Mouse (Mus musculus) telencephalon, adult 2 months (tissue): ENCODE results near the gene 1700030K09Rik.

ENCODE experiments used
- DNase-seq: peaks from one replicate; pipeline ENCODE4 v3.0.0-alpha.2; 2011; ENCODE audit warnings: low read depth, low spot score

The 1700030K09Rik gene

DNA sequence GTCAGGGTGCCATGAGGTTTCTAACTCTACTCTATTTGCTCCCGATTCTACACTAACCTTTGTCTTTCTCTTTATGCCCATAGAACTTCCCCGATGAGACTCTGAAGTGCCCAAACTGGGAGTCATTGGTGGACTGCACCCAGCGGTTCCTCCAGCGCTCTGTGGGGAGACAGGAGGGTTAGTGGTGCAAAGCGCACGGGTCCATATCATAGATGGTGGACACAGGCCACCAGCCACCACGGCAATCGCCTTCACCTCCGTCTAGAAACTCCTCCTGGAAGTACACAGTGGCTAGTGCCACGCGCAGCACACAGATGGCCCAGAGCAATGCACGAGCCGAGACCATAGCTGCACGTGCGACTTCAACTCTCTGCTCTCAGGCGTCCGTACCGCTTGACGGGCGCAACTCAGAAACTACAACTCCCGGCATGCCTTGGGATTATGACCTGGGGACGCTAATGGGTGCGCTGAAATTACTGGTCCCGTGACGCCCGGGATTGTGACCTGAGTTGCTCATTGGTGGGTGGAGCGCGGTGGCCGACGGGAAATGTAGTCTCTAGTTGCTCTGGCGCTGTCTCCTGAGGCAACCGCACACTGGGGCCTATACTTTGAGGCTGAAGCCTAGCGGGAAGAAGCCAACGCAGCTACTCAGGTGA lies at the start of gene 1700030K09Rik, which contains the start of gene Calr3:
Gene 1700030K09Rik, plus strand, starts transcription at position 543 of the 656 bp plus-strand sequence.
Gene Calr3, minus strand, starts transcription at position 533 of the 656 bp plus-strand sequence.
- DNase-seq: peak; percentile 98

DNA sequence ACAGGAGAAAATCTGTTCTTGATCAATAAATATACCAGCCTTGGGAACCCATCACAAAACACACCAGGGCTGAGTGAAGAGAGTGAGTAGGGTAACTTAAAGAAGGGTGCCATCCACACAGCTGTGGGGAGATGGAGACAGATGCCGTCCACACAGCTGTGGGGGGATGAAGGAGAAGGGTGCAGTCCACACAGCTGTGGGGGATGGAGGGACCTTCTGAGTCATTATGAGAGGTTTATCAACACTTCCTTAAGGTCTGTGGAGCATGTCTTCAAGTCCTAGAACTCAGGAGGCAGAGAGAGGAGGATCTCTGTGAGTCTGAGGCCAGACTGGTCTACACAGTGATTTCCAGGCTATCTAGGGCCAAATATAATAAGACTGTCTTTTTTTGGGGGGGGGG lies 42.3 kb upstream of the 1700030K09Rik start:
- DNase-seq: no peak

GRCm38 (mm10) chr8:72402981-72403380 lies 40.7 kb upstream of the 1700030K09Rik start:
- no peak for DNase-seq

- DNase-seq: no peak
Observed at GRCm38 (mm10) chr8:72407878-72408277, 35.8 kb upstream of the 1700030K09Rik start.

GRCm38 (mm10) chr8:72409443-72409842 lies 34.2 kb upstream of the 1700030K09Rik start:
- DNase-seq: no peak

DNA sequence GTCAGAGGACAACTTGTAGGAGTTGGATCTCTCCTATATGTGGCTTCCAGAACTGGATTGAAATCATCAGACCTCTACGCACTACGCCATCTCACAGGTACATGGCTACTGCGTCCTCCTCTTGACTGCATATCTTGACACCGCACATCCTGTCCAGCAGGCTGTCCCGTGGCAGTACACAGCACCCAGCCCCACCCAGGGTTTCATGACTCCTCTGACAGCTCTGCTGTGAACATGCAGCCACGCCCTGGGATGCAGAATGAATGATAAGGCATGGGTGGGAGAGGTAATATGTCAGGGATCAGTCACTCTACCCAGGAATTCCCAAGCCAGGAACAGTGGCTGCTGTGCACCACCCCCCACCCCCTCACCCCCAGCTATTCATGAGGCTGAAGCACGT lies 29.8 kb upstream of the 1700030K09Rik start:
- DNase-seq: no peak

DNA sequence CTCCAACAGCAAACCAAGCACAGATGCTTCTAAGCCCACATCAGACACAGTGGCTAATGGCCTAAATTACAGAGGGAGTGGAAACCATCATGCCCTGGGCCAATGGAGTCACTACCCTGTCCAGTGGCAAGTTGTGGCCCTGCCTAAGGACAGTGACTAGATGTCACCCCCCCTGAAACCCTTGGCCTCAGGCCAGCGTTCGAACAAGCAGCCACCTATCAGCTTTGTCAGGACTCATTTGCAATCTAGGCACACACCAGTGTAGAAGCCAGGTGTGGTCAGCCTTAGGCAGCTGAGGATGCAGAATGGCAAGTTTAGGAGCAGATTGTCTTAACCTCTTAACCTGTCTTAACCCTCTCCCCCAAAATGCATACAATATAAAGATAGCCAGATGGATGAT lies 28.4 kb upstream of the 1700030K09Rik start:
- no peak for DNase-seq

- no peak for DNase-seq
Observed at GRCm38 (mm10) chr8:72418073-72418472, 25.6 kb upstream of the 1700030K09Rik start.

DNA sequence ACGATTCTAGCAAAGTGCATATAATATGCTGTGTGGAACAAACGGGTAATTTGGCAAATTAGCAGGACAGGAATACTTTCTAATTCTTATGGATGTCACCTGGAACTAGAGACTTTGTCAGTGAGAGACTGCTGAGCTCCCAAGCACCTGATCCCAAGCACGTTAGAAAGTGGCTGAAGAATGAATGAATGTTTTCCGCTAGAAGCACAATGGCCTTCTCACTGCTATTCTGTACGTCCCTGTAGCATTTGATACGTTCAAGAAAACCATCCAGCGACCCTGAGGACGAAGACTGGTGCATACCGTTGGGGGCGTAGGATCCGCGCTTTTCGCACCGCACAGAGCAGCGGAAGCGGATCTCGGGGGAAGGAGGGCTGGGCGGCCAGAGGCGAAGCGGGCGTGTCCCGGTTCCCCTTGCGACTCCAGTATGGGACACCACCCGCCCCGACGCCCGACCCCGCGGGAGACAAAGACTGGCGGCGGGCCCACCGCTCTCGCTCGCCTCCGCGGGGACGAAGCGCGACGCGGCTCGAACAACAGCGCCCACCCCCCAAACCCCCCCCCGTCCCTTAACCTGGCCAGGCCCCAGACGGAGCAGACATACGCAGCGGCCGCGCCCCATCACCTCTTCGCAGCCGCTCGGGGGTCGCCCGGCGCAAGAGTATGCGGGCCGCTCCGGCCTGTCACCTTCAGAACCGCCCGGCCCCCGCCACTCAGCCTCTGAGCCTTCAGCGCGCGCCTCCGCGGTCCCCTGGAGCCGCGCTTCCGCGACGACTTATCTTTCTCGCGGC lies 22.9 kb upstream of the 1700030K09Rik start:
- no peak for DNase-seq

DNA sequence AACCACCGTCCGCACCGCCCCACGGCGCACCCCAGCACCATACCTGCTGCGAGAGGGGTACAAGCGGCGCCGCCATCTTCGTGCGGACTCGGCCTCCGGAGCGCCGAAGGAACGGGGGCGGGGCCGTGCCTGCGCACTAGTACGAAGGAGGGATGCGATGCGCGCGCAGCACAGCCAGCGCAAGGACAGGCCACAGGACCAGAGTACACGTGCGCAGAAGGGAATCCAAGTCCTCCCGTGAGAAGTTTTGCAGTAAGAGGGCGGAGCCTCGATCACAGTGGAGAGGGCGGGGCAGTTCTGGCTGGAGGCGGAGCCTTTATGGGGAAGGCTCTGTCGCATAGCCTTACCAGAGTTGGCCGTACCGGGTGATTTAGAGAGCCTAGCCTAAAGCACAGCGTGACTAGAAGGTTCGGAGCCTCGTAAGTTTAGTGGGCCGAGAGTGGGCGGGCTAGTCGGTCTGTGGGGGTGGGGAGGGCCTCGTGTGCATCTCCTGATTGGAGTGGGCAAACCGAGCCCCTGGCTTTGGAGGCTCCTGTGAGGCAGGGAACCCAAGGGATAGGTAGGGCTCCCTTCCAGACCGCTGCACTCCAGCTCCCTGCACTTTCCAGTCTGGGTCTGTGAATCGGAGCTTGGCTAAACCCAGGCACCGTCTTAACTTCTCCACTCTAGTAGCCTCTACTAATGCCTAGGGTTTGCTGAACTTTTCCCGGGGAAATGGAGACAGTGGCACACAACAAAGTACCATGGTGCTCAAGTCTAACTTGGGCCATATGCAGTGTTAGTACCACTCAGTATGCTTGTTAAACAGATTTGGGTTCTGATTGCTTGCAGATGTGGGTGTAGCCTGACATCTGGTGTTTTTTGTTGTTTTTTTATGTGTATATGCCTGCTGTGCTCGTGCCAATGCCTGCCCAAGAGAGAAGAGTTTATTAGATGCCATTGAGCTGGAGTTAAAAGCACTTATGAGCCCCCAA lies 22.0 kb upstream of the 1700030K09Rik start, which contains the start of gene Eps15l1:
Gene Eps15l1, minus strand, starts transcription at position 99 of the 974 bp plus-strand sequence.
- peak; percentile 98 for DNase-seq

- DNase-seq: no peak
Observed at GRCm38 (mm10) chr8:72422926-72423325, 20.8 kb upstream of the 1700030K09Rik start.

DNA sequence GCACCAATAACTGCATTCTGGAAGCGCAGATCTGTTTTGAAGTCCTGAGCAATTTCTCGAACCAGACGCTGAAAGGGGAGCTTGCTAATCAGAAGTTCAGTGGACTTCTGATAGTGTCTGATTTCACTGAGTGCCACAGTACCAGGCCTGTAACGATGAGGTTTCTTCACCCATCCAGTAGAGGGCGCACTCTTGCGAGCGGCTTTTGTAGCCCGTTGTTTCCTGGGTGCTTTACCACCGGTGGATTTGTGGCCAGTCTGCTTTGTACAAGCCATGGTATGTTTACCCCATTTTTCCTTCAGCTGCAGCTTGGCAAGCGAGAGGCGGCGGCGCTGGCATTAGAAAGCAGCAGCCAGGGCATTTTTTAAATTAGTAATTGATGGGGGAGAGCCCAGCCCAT lies 14.0 kb upstream of the 1700030K09Rik start:
- no peak for DNase-seq

GRCm38 (mm10) chr8:72434952-72435351 lies 8.7 kb upstream of the 1700030K09Rik start:
- DNase-seq: no peak

DNA sequence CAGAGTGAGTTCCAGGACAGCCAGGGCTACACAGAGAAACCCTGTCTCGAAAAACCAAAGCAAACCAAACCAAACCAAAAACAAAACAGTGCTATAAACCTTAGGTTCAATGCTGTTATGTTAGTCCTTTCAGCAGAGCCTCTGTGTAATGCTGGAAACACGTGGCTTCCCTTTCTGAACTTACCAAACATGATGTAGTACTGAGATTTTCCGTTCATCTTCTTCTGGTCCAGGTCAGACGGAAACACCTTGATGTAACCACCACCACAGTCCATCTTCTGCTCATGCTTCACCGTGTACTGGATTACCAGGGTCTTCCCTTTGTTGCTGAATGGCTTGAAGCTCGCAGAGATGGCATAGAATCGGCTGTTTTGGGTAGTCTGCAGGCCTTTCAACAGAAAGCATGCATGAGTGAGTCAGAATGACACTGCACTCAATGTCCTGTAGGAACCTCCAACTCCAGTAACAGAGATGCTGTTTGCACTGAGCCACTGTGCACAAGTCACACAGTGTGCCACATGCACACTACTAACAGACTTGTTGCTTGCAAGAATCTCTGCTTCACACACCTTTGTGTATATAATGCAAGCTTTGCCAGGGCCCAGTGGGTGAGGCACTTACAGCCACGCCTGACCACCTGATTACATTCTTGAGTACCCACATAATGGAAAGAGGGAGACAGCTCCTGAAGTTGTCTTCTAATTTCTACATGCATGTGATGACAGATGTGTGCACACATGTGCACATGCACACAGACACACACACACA lies 5.2 kb upstream of the 1700030K09Rik start:
- no peak for DNase-seq

DNA sequence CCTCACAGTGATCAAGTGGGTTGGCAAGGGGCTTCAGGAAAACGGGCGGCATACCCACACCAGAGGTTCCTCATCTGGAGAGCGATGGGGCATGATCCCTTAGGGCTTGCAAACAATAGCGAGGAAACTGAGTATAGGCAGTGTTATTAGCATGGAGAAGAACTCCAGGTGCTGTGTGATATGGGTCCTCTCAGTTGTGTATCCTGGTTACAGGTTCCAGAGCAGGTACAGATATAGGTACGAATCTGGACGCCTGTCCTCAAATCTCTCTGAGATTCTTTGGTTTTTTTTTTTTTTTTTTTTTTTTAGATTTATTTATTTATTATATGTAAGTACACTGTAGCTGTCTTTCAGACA lies 292 bp downstream of the 1700030K09Rik start:
- DNase-seq: no peak

DNA sequence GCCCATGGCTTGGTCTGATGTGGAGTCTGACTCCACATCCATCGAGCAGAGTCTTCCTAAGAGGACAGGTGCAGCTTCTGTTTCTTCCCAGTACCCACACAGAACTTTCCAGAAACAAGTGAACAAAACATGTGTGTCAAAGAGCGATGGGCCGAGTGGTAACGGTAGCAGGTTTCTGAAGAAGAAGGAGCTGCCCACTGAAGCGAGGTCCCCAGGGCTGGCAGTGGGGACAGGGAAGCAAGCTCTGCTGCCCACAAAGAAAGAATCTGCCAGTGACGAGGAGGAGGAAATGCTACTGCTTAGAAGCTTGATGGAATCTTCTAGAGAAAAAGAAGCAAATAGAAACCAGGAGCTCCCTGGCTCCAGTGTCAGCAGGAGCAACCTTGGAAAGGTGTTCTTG lies 1.4 kb downstream of the 1700030K09Rik start:
- DNase-seq: no peak

GRCm38 (mm10) chr8:72451516-72451915 lies 7.8 kb downstream of the 1700030K09Rik start:
- no peak for DNase-seq

- no peak for DNase-seq
Observed at GRCm38 (mm10) chr8:72453904-72454303, 10.2 kb downstream of the 1700030K09Rik start.

DNA sequence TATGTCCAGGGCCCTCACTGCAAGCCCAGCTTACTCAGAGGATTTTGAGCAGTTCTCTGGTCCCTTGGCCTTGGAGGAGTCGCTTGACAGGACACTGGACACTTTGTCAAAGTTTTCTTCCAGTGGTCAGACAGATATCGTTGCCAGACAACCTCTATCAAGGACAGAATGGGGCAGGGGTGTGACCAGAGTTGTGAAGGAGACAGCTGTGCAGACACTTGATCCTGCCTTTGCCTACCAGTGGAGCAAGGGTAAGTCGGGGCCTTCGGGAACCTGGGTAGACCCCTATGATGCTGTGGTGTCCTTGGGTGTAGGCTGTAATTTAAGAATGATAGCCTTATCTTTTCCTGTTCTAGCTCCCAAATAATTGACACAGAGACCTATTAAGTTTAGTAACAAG lies 11.6 kb downstream of the 1700030K09Rik start:
- DNase-seq: no peak

DNA sequence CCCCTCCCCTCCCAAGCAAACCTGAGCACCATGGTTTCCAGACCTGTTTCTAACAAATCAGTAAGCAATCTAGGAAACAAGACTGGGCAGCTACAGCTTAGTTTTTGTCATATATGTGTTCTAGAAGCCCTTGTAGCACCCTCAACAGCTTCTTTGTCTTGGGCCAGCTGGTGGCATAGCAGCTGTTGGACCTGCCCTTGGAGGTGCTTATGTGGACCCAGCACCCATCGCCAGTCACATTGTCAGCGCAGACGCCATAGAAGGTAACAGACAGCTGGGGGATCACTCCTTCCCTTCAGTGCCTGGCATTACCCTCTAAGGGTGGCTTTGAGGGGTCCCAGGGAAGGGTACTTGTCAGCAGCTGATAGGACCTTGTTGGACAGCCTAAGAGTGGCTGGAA lies 14.1 kb downstream of the 1700030K09Rik start:
- DNase-seq: no peak

DNA sequence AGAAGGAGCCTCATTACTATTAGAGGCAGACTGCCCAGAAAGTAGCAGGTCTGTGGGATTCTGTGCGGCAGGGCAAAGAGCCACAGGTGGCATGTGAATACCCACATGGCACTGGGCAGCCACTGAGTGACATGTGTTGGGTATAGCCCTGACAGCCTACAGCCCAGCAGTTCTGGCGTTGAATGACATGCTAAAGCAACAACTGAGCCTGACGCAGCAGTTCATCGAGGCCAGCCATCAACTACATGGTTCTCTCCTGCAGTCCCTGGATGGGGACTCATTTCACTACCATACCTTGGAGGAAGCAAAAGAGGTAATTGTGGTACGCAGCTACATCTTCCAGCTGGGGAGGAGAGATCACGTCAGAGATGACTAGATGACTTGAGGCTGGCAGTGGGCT lies 14.8 kb downstream of the 1700030K09Rik start:
- DNase-seq: no peak
